Mouse (Mus musculus): ENCODE results near the gene Lrrk1.

GRCm38 (mm10) chr7:66310670-66311656, 77.2 kb downstream of the Lrrk1 start:
- TF ChIP-seq CTCF (IDR thresholded peaks at IDR 0.05; ENCODE audit: extremely low read depth, insufficient read length, insufficient replicate concordance, low read depth, low read length) = no peak
- no peak for TF ChIP-seq POLR2A (IDR thresholded peaks at IDR 0.05; ENCODE audit: low read depth, low read length)

All from small intestine, adult 2 months (tissue).